Mouse (Mus musculus): ENCODE measurements around the gene Cnnm2. TPM values are rescaled to one million over a fixed set of nuclear protein-coding genes. Genes with fewer than 3 reads are reported as not detected.

The Cnnm2 gene
- polyA plus RNA-seq, 1 experiment from 2014 or later, result 1.9 TPM

DNA sequence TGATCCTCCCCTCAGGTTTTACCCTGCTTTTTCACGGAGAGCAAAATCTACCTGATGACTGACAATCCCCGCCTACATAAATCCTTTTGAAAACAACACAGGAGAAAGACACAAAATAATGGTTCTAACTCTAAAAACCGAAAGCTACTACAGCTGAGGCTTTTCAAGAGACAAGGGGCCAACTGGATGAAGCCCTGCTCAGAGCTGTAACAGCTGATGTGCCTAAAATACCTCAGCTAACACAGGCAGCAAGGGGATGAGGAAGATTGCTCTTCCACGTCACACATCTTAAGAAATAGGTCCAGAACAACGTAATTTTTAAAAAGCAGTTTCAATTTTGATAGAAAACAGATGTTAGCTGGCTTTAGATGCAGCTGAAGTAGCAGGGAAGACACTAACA, 165.6 kb downstream of the Cnnm2 start:
- Histone ChIP-seq H3K4me1 (replicated peaks; ENCODE audit: control insufficient read depth, insufficient read depth, low read length) (peaks cover 11% of the 10 kb centered on the region), H3K9ac (ENCODE audit: low read depth, low read length) (no peak overlapping the region), H3K27ac (ENCODE audit: low read depth, low read length) (no peak overlapping the region), H3K36me3 (ENCODE audit: control insufficient read depth, insufficient read depth, low read length) (no peaks in the 10 kb centered on the region), H3K4me3 (ENCODE audit: low read depth, low read length) (no peak overlapping the region), H3K4me2 (no peak overlapping the region), H3K27me3 (replicated peaks; ENCODE audit: control insufficient read depth, insufficient read depth, low read length) (no peaks in the 10 kb centered on the region), H3K9me3 (ENCODE audit: control insufficient read depth, low read length) (no peaks in the 10 kb centered on the region)
- 64% methylated on average over 5 of the region's 5 CpGs for WGBS
- DNase-seq (ENCODE audit: low spot score) (no peak), ATAC-seq (replicated peaks; ENCODE audit: low FRiP score) (no peak)

DNA sequence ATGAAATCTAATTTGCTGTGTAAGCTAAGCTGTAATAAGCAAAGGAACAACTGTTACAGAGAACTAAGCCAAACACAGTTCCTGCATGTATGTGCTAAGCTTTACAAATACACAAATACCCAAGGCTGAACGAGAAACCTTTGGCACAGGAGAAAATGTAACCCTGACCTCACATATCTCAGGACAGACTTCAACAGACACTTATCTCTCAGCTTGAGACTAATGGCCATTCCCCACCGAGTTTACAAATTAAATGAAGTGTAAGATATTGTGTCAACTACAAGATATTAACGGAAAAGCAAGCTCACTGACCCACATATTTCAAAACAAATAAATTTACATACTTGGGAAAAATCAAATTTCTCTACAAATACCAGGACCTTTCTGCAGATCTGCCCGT, 166.7 kb downstream of the Cnnm2 start:
- 52% methylated on average over 4 of the region's 4 CpGs for WGBS
- Histone ChIP-seq H3K27me3 (replicated peaks; ENCODE audit: control insufficient read depth, insufficient read depth, low read length) (no peaks in the 10 kb centered on the region), H3K4me3 (ENCODE audit: low read depth, low read length) (no peak overlapping the region), H3K4me2 (no peak overlapping the region), H3K36me3 (ENCODE audit: control insufficient read depth, insufficient read depth, low read length) (no peaks in the 10 kb centered on the region), H3K9me3 (ENCODE audit: control insufficient read depth, low read length) (no peaks in the 10 kb centered on the region), H3K9ac (ENCODE audit: low read depth, low read length) (no peak overlapping the region), H3K27ac (ENCODE audit: low read depth, low read length) (no peak overlapping the region), H3K4me1 (replicated peaks; ENCODE audit: control insufficient read depth, insufficient read depth, low read length) (peaks cover 18% of the 10 kb centered on the region)
- DNase-seq (ENCODE audit: low spot score) (no peak), ATAC-seq (replicated peaks; ENCODE audit: low FRiP score) (no peak)

DNA sequence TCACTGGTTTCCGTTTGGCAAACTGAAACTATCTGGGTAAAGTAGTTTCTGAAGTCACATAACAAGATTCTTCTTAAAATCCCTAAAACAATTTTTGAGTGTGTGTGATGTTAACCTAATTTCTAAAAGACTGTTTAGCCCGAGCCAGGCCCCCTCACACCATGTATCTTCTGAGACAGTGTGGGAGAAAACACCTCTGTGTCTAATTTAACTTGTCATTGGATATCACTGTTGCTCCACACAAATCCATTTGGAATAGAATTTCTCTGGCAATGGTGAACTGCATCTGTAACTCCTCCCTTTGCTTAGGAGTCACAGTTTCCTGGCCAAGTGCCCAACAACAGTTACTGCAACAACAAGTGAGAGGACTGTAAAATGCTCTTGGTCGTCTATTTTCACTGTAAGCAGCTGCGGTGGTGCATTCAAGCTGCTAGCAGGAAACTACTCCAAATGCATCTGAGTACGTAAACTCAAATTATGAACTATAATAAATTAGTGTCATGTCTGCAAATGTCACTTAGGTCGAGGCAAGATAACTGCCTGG, 167.7 kb downstream of the Cnnm2 start:
- H3K4me1 ChIP-seq (replicated peaks; ENCODE audit: control insufficient read depth, insufficient read depth, low read length), result peaks cover 18% of the 10 kb centered on the region
- 66% methylated on average over 6 of the region's 6 CpGs for WGBS
- no peaks in the 10 kb centered on the region for H3K9me3 ChIP-seq (ENCODE audit: control insufficient read depth, low read length)
- no peak overlapping the region for H3K4me2 ChIP-seq
- DNase-seq (ENCODE audit: low spot score) (no peak), ATAC-seq (replicated peaks; ENCODE audit: low FRiP score) (no peak)
- H3K36me3 ChIP-seq (ENCODE audit: control insufficient read depth, insufficient read depth, low read length), result no peaks in the 10 kb centered on the region
- H3K9ac ChIP-seq (ENCODE audit: low read depth, low read length), result no peak overlapping the region
- no peak overlapping the region for H3K4me3 ChIP-seq (ENCODE audit: low read depth, low read length)
- no peak overlapping the region; the same call in 1 of the 2 replicates for H3K27ac ChIP-seq (ENCODE audit: low read depth, low read length)
- no peaks in the 10 kb centered on the region for H3K27me3 ChIP-seq (replicated peaks; ENCODE audit: control insufficient read depth, insufficient read depth, low read length)

Other genes with a start within 250 kb of the Cnnm2 start
- gene Arl3, start 188.4 kb upstream of the Cnnm2 start, polyA plus RNA-seq (2014; fragmentation: Nextera tagmentation; extraction: Ambion mirVana), result 42.6 and 50.5 TPM in 2 replicates
- 24.7 and 26.2 TPM in 2 replicates for gene Sfxn2, start 188.2 kb upstream of the Cnnm2 start, polyA plus RNA-seq (2014; fragmentation: Nextera tagmentation; extraction: Ambion mirVana)
- gene Wbp1l, start 162.5 kb upstream of the Cnnm2 start, polyA plus RNA-seq (2014; fragmentation: Nextera tagmentation; extraction: Ambion mirVana), result 36.6 and 40.7 TPM in 2 replicates
- gene Cyp17a1, start 88.4 kb upstream of the Cnnm2 start, polyA plus RNA-seq (2014; fragmentation: Nextera tagmentation; extraction: Ambion mirVana), result 0.27 and 0.30 TPM in 2 replicates
- 9.9 and 13.8 TPM in 2 replicates for gene Borcs7, start 71.7 kb upstream of the Cnnm2 start, polyA plus RNA-seq (2014; fragmentation: Nextera tagmentation; extraction: Ambion mirVana)
- gene As3mt, start 54.1 kb upstream of the Cnnm2 start, polyA plus RNA-seq (2014; fragmentation: Nextera tagmentation; extraction: Ambion mirVana), result 26.0 and 29.3 TPM in 2 replicates